ENCODE assay signal across 13 mouse cellular contexts in genomic region chr2:156803698-156804372, GRCm38 (mm10). TPM values are rescaled to one million over a fixed set of nuclear protein-coding genes. Genes with fewer than 3 reads are reported as not detected.
"Had no signal": no experiment of that assay in that cellular context is flagged by ENCODE, and none has a peak within 500 bp of the region (broad histone marks: within the 10 kb centered on the region; RNA-seq: fewer than 3 reads in every experiment).

No protein-coding gene starts in this region.

- H3K27ac ChIP-seq: left cerebral cortex, adult 2 months; limb, embryonic 15.5 days; lung, embryonic 15.5 days; macrophage; midbrain, embryonic 15.5 days; neural tube, embryonic 12.5 days; stomach, embryonic 15.5 days had no signal

- H3K36me3 ChIP-seq: limb, embryonic 15.5 days; lung, embryonic 15.5 days; midbrain, embryonic 15.5 days; neural tube, embryonic 12.5 days; stomach, embryonic 15.5 days had no signal

- ATAC-seq: midbrain, embryonic 15.5 days had no signal

- H3K4me2 ChIP-seq: limb, embryonic 15.5 days; lung, embryonic 15.5 days; midbrain, embryonic 11.5 days; midbrain, embryonic 15.5 days; neural tube, embryonic 12.5 days; stomach, embryonic 15.5 days had no signal

- H3K9ac ChIP-seq: limb, embryonic 15.5 days; lung, embryonic 15.5 days; midbrain, embryonic 15.5 days; neural tube, embryonic 12.5 days; stomach, embryonic 15.5 days had no signal

- DNase-seq: kidney, adult 8-10 months; kidney, postnatal 25 days; lung, postnatal 14 days; right cerebral cortex, postnatal 4 days; thymus, postnatal 4 days had no signal

- H3K9me3 ChIP-seq: limb, embryonic 15.5 days; lung, embryonic 15.5 days; midbrain, embryonic 15.5 days; neural tube, embryonic 12.5 days; stomach, embryonic 15.5 days had no signal

- H3K27me3 ChIP-seq: limb, embryonic 15.5 days; lung, embryonic 15.5 days; midbrain, embryonic 15.5 days; neural tube, embryonic 12.5 days; stomach, embryonic 15.5 days had no signal

- H3K4me3 ChIP-seq: left cerebral cortex, adult 2 months; limb, embryonic 15.5 days; lung, embryonic 15.5 days; midbrain, embryonic 15.5 days; neural tube, embryonic 12.5 days; stomach, embryonic 15.5 days had no signal

- H3K4me1 ChIP-seq: limb, embryonic 15.5 days; lung, embryonic 15.5 days; midbrain, embryonic 15.5 days; neural tube, embryonic 12.5 days; stomach, embryonic 15.5 days had no signal

RNA-seq across cellular contexts. Expression of gene Myl9, which starts 28.6 kb away (rescaled TPM):
- polyA plus RNA-seq: macrophage had no signal
